Mouse (Mus musculus) liver, embryonic 14.5 days (tissue): ENCODE results near the gene Bcas3. TPM values are rescaled to one million over a fixed set of nuclear protein-coding genes. Genes with fewer than 3 reads are reported as not detected.

Experiments used
- ATAC-seq: fragments of 200-750 bp; cut with Nextera tagmentation; 2 replicates; pipeline ENCODE4 v1.8.0; 2017; ENCODE audit warnings: moderate number of reproducible peaks, mild to moderate bottlenecking, moderate library complexity; ENCODE audit not compliant: insufficient read depth
- DNase-seq, 3 experiments: peaks; one replicate each; pipeline ENCODE4 v3.0.0-alpha.2; 2012 to 2013; ENCODE audit warnings: low read depth in 3 of 3, low spot score in 3 of 3
- H3K27ac ChIP-seq: fragments of 300-500 bp; sonication (generic); 2 replicates; pipeline ENCODE4 v1.5.1; 2014; ENCODE audit warnings: moderate library complexity, mild to moderate bottlenecking, control low read depth, inconsistent platforms
- H3K27me3 ChIP-seq: fragments of 300-500 bp; sonication (generic); 2 replicates; pipeline ENCODE4 v1.6.1; 2014; ENCODE audit warnings: mild to moderate bottlenecking, low read length, moderate library complexity; ENCODE audit not compliant: control insufficient read depth, insufficient read depth
- H3K36me3 ChIP-seq: fragments of 300-500 bp; sonication (generic); replicated peaks from 2 replicates; pipeline ENCODE4 v1.6.1; 2014; ENCODE audit warnings: low read depth; ENCODE audit not compliant: control insufficient read depth, insufficient read depth
- H3K4me1 ChIP-seq, 2 experiments: fragments of 200-500 bp in 1 of 2; fragments of 300-500 bp in 1 of 2; sonication (generic) in 1 of 2; replicated peaks; 2 replicates each; pipeline ENCODE4 v1.6.1; 2012 to 2014; ENCODE audit warnings: antibody characterized with exemption in 1 of 2, inconsistent platforms in 1 of 2, low read length in 1 of 2; ENCODE audit not compliant: control insufficient read depth in 2 of 2, insufficient read depth in 2 of 2
- H3K4me2 ChIP-seq: fragments of 300-500 bp; sonication (generic); 2 replicates; pipeline ENCODE4 v1.6.1; 2014; ENCODE audit warnings: low read depth, mild to moderate bottlenecking, control low read depth, moderate library complexity
- H3K4me3 ChIP-seq, 2 experiments: fragments of 200-500 bp in 1 of 2; fragments of 300-500 bp in 1 of 2; sonication (generic) in 1 of 2; 2 replicates each; pipeline ENCODE4 v1.5.1; 2012 to 2014; ENCODE audit warnings: low read depth in 2 of 2, low read length in 2 of 2, mild to moderate bottlenecking in 2 of 2, control low read depth in 1 of 2, inconsistent platforms in 1 of 2, moderate library complexity in 1 of 2; ENCODE audit not compliant: insufficient read depth in 1 of 2
- H3K9ac ChIP-seq: fragments of 300-500 bp; sonication (generic); replicated peaks from 2 replicates; pipeline ENCODE4 v1.6.1; 2014; ENCODE audit warnings: mild to moderate bottlenecking, control low read depth, moderate library complexity
- H3K9me3 ChIP-seq: fragments of 300-500 bp; sonication (generic); 2 replicates; pipeline ENCODE4 v1.6.1; 2016; ENCODE audit warnings: low read length, mixed read lengths; ENCODE audit not compliant: control insufficient read depth
- CTCF ChIP-seq: IDR thresholded peaks from 2 replicates; pipeline ENCODE4 v1.5.1; 2016; ENCODE audit warnings: antibody characterized with exemption, low read depth, control low read depth
- EP300 ChIP-seq: IDR thresholded peaks from 2 replicates; pipeline ENCODE4 v1.6.1; 2016; ENCODE audit warnings: antibody characterized with exemption, low read depth
- WGBS: fragments of 180-500 bp; shearing (Covaris S2); extraction: QIAGEN DNeasy Blood & Tissue Kit; methylation state at CpG from one replicate; pipeline ENCODE4 v1.1.7; 2014; ENCODE audit not compliant: insufficient replicate concordance; 5-methylcytosine and 5-hydroxymethylcytosine counted together
- polyA plus RNA-seq, 2 experiments: library from polyadenylated mRNA; depleted of rRNA in 1 of 2; stranded (reverse) in 1 of 2; unstranded in 1 of 2; fragments of >200 nt; fragmentation: Nextera tagmentation in 1 of 2; extraction: Ambion mirVana in 1 of 2; gene quantifications; 2 replicates each; pipeline versions ENCODE4 v1.2.1 to v1.2.3; 2012 to 2014

Gene Bcas3
- polyA plus RNA-seq, 2 experiments = 6.9 to 17.5 TPM

DNA sequence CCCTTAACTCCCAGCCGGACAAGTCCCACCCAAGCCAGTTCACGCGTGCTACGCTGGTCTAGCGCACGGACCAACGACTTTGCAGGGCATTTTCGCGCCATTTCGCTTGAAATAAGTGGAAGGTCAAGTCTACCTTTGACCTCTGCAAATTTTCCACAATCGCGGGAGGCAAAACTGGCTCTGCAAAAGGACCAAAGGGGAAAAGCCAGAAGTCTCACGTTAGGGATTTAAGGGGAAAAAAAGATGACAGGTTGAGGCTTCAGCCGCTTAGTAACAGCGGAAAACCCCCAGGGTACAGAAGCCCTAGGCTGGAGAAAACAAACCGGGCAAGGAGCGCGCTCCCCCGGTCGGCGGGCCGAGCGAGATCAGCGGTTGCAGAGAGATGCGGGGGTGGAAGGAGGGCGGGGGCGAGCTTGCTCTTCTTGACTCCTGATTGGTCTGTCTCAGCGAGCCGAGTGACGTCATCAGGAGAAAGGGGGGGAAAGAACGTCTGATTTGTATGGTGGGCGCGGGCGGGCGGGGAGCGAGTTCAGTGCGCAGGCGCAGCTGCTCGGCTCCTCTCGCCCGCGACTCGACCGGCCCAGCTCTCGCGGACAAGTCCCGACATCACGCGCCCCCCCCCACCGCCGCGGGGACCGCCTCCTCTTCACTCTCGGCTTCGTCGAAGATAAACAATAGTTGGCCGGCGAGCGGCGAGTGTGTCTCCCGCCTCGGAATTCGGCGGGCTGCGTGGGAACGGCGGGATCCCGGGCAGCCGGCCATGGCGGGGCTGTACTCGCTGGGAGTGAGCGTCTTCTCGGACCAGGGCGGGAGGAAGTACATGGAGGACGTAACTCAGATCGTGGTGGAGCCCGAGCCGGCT lies 42.0 kb upstream of the Bcas3 start, which contains the start of gene Ppm1d:
Gene Ppm1d, plus strand, starts transcription at position 532 of the 862 bp plus-strand sequence.
- WGBS = under 1% methylated on average over 78 of the region's 78 CpGs

DNA sequence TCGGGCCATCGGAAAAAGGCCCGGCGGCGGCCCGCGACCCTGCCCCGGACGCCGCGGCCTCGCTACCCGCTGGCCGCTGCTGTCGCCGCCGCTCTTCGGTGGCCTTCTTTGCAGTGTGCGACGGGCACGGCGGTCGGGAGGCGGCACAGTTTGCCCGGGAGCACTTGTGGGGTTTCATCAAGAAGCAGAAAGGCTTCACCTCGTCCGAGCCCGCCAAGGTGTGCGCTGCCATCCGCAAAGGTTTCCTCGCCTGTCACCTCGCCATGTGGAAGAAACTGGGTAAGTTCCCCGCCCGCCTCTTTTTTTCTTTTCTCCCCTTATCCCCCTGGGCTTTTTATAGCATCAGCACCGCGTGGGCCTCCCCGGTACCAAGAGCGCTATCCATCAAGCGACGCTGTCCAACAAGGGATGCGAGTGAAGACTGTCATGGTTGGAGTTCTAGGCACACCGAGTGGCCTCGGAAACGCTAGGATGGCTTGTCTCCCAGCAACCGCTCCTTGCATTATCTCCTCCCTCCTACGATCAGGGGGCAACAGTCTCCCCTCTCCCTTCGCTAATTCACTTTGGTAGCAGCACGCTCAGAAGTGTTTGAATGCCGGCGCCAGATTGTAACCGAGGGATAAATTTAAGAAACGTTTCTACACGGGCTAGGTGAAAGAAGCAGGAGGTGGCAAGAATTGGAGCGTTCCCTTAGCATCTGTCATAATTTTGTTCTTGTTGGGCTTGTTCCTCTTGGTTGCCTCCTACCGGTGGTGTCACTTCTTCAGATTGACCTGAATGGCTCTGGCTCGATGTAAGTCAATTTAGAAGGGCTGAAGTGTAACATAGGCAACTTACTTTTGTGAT lies 41.1 kb upstream of the Bcas3 start:
- peak; percentile 56 to 73 (median 59) for DNase-seq
- WGBS = under 1% methylated on average over 56 of the region's 56 CpGs
- peaks cover 12 to 15% of the 10 kb centered on the region in 2 experiments for H3K4me1 ChIP-seq
- TF ChIP-seq CTCF = peak; percentile 74
- TF ChIP-seq EP300 = no peak
- peak overlapping the region; percentile 99 for H3K9ac ChIP-seq
- ATAC-seq = peak; percentile 34
- no peaks in the 10 kb centered on the region for H3K9me3 ChIP-seq
- peak overlapping the region; percentile 93 to 100 for H3K4me3 ChIP-seq
- peak overlapping the region; percentile 89 for H3K27ac ChIP-seq
- H3K36me3 ChIP-seq = peaks cover 15% of the 10 kb centered on the region
- peak overlapping the region; percentile 87 for H3K4me2 ChIP-seq
- H3K27me3 ChIP-seq = no peaks in the 10 kb centered on the region

More for the DNA sequence above, 42.0 kb upstream of the Bcas3 start, which contains the start of gene Ppm1d:
- H3K4me3 ChIP-seq = peak within 1 kb of the TSS; percentile 93 to 100
- peak; percentile 91 for ATAC-seq
- H3K4me2 ChIP-seq = peak within 1 kb of the TSS; percentile 98
- peak within 1 kb of the TSS; percentile 96 for H3K27ac ChIP-seq
- peak; percentile 56 for TF ChIP-seq EP300
- TF ChIP-seq CTCF = peak; percentile 38
- H3K27me3 ChIP-seq = no peaks in the 10 kb centered on the region
- DNase-seq = peak; percentile 99
- peaks cover 8% of the 10 kb centered on the region for H3K36me3 ChIP-seq
- H3K9me3 ChIP-seq = no peaks in the 10 kb centered on the region
- H3K9ac ChIP-seq = peak within 1 kb of the TSS; percentile 99
- peaks cover 12 to 17% of the 10 kb centered on the region in 2 experiments for H3K4me1 ChIP-seq

DNA sequence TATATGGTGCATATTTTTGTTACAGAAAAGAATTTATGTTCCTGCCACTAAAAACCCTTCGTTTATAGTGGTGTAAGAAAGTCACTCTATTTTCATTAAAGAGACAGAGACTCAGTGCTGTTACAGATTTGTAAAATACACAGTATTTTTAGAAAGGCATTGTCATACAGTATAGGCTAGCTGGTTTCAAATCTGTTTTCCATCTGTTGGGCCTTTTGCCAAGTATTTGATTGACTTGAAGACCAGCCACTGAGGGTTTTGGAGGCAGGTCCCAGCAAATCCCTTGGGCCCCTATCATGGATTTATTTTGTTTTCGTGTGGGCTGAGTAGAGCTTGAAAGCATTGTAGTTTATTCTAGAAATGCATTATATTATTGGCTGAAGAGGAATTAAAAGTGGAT lies 40.1 kb upstream of the Bcas3 start:
- 42% methylated on average over 2 of the region's 2 CpGs for WGBS
- Histone ChIP-seq H3K27ac (peak overlapping the region; percentile 89; the same call in 1 of the 2 replicates), H3K9ac (peak overlapping the region; percentile 99)

DNA sequence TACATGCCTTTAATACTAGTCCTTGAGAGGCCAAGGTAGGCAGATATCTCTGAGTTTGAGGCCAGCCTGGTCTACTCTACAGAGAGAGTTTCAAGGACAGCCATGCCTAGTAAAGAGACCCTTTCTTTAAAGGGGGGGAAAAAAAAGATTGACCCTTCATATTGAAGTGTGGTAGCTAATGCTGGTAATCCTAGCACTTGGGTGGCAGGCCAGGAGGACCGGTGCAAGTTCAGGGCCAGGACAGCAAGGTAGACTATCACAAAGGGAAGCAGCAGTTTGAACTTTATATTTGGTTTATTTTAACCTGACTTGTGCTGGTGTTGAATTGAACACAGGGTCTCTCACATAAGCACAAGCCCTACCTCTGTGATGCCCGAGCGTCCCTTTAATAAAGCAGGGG lies 39.6 kb upstream of the Bcas3 start:
- no peak overlapping the region for H3K27ac ChIP-seq
- WGBS = 91% methylated on average over 3 of the region's 3 CpGs
- TF ChIP-seq CTCF (no peak), EP300 (no peak)

More for the DNA sequence above, 40.1 kb upstream of the Bcas3 start:
- H3K36me3 ChIP-seq = peaks cover 15% of the 10 kb centered on the region
- H3K4me1 ChIP-seq = peaks cover 12 to 15% of the 10 kb centered on the region in 2 experiments
- H3K27me3 ChIP-seq = no peaks in the 10 kb centered on the region
- H3K4me3 ChIP-seq = peak overlapping the region; percentile 93 to 100; a peak in 3 of 4 replicates
- H3K4me2 ChIP-seq = peak overlapping the region; percentile 87
- H3K9me3 ChIP-seq = no peaks in the 10 kb centered on the region
- TF ChIP-seq EP300 (no peak), CTCF (no peak)
- peak; percentile 44 to 55 (median 48) for DNase-seq
- no peak for ATAC-seq

More for the DNA sequence above, 39.6 kb upstream of the Bcas3 start:
- H3K36me3 ChIP-seq = peaks cover 17% of the 10 kb centered on the region
- no peak for DNase-seq
- ATAC-seq = no peak
- H3K4me1 ChIP-seq = peaks cover 12 to 15% of the 10 kb centered on the region in 2 experiments
- peak overlapping the region; percentile 87 for H3K4me2 ChIP-seq
- H3K4me3 ChIP-seq = peak overlapping the region; percentile 11 to 100
- H3K9ac ChIP-seq = peak overlapping the region; percentile 99
- no peaks in the 10 kb centered on the region for H3K27me3 ChIP-seq
- H3K9me3 ChIP-seq = no peaks in the 10 kb centered on the region
